Mouse (Mus musculus) forebrain, embryonic 15.5 days (tissue): Measurements from ENCODE around the gene Prdm10. TPM values are rescaled to one million over a fixed set of nuclear protein-coding genes. Genes with fewer than 3 reads are reported as not detected.

Experiments used
- ATAC-seq: fragments of 200-750 bp; cut with Nextera tagmentation; replicated peaks from 2 replicates; pipeline ENCODE4 v1.8.0; 2017; ENCODE audit warnings: mild to moderate bottlenecking, moderate TSS enrichment, moderate library complexity
- H3K27ac ChIP-seq: fragments of 300-500 bp; sonication (generic); replicated peaks from 2 replicates; pipeline ENCODE4 v1.5.1; 2015; ENCODE audit warnings: mild to moderate bottlenecking, inconsistent platforms
- H3K27me3 ChIP-seq: fragments of 300-500 bp; sonication (generic); 2 replicates; pipeline ENCODE4 v1.6.1; 2015; ENCODE audit warnings: inconsistent platforms
- H3K36me3 ChIP-seq: fragments of 300-500 bp; sonication (generic); 2 replicates; pipeline ENCODE4 v1.6.1; 2015; ENCODE audit warnings: mild to moderate bottlenecking, inconsistent platforms
- H3K4me1 ChIP-seq: fragments of 300-500 bp; sonication (generic); 2 replicates; pipeline ENCODE4 v1.6.1; 2015; ENCODE audit warnings: inconsistent platforms
- H3K4me2 ChIP-seq: fragments of 300-500 bp; sonication (generic); replicated peaks from 2 replicates; pipeline ENCODE4 v1.6.1; 2015; ENCODE audit warnings: mild to moderate bottlenecking, inconsistent platforms
- H3K4me3 ChIP-seq: fragments of 300-500 bp; sonication (generic); 2 replicates; pipeline ENCODE4 v1.5.1; 2015; ENCODE audit warnings: mild to moderate bottlenecking, inconsistent platforms
- H3K9ac ChIP-seq: fragments of 300-500 bp; sonication (generic); replicated peaks from 2 replicates; pipeline ENCODE4 v1.6.1; 2015; ENCODE audit warnings: mild to moderate bottlenecking, inconsistent platforms
- H3K9me3 ChIP-seq: fragments of 300-500 bp; sonication (generic); 2 replicates; pipeline ENCODE4 v1.6.1; 2016; ENCODE audit warnings: inconsistent platforms
- WGBS: fragments of 180-500 bp; shearing (Covaris S2); methylation state at CpG from one replicate; pipeline ENCODE4 v1.1.7; 2015; ENCODE audit warnings: mixed read lengths; 5-methylcytosine and 5-hydroxymethylcytosine counted together
- polyA plus RNA-seq: library from polyadenylated mRNA; unstranded; fragments of >200 nt; fragmentation: Nextera tagmentation; extraction: Ambion mirVana; gene quantifications from 2 replicates; pipeline ENCODE4 v1.2.1, GENCODE M21; 2015

Prdm10 gene
- polyA plus RNA-seq, 1 experiment from 2014 or later, result 10.2 TPM

GRCm38 (mm10) chr9:31295311-31295710 lies 15.0 kb downstream of the Prdm10 start:
- 69% methylated on average over 2 of the region's 2 CpGs for whole genome bisulfite sequencing
- Histone ChIP-seq H3K36me3 (no peaks in the 10 kb centered on the region), H3K4me1 (peaks cover 11% of the 10 kb centered on the region), H3K9me3 (no peaks in the 10 kb centered on the region), H3K4me3 (no peak overlapping the region), H3K27me3 (no peaks in the 10 kb centered on the region), H3K4me2 (no peak overlapping the region), H3K9ac (no peak overlapping the region), H3K27ac (no peak overlapping the region)
- ATAC-seq, result no peak

GRCm38 (mm10) chr9:31296293-31296692 lies 16.0 kb downstream of the Prdm10 start:
- Histone ChIP-seq H3K4me1 (0 out of 2 replicates have a peak, but pooled peaks cover 6% of the 10 kb centered on the region), H3K36me3 (no peaks in the 10 kb centered on the region), H3K27ac (peak overlapping the region; percentile 43; the same call in 1 of the 2 replicates), H3K4me3 (no peak overlapping the region), H3K9me3 (no peaks in the 10 kb centered on the region), H3K4me2 (no peak overlapping the region), H3K27me3 (no peaks in the 10 kb centered on the region), H3K9ac (no peak overlapping the region)
- WGBS, result 86% methylated on average over 3 of the region's 3 CpGs
- ATAC-seq, result no peak

- no peaks in the 10 kb centered on the region for H3K36me3 ChIP-seq
- H3K27me3 ChIP-seq, result no peaks in the 10 kb centered on the region
- H3K4me3 ChIP-seq, result no peak overlapping the region
- H3K9me3 ChIP-seq, result no peaks in the 10 kb centered on the region
- H3K4me2 ChIP-seq, result no peak overlapping the region
- ATAC-seq, result no peak
- H3K4me1 ChIP-seq, result 0 out of 2 replicates have a peak, but pooled peaks cover 6% of the 10 kb centered on the region
- no peak overlapping the region for H3K27ac ChIP-seq
- WGBS, result 66% methylated on average over 6 of the region's 6 CpGs
- H3K9ac ChIP-seq, result no peak overlapping the region
Observed at GRCm38 (mm10) chr9:31298751-31299150, 18.4 kb downstream of the Prdm10 start.

DNA sequence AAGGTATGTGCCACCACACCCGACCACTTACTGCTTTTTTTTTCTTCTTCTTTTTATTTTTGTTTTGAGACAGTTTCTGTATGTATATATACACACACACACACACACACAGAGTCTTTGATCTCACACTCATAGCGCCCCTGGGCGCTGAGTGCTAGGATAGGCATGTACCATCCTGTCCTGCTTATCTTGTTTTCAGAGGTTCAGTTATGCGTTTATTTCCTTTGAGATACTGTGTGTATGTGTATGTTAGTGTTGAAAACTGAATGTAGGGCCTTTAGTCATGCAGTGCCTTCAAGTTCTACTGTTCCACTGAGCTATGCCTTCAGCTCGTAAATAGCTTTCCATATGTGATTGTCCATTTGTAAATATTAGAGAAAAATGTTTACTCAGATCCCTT lies 20.2 kb downstream of the Prdm10 start:
- Histone ChIP-seq H3K4me3 (no peak overlapping the region), H3K4me2 (no peak overlapping the region), H3K36me3 (no peaks in the 10 kb centered on the region), H3K27ac (no peak overlapping the region), H3K9ac (no peak overlapping the region), H3K4me1 (peaks cover 10% of the 10 kb centered on the region), H3K27me3 (no peaks in the 10 kb centered on the region), H3K9me3 (no peaks in the 10 kb centered on the region)
- 91% methylated on average over 5 of the region's 5 CpGs for WGBS
- no peak for ATAC-seq

DNA sequence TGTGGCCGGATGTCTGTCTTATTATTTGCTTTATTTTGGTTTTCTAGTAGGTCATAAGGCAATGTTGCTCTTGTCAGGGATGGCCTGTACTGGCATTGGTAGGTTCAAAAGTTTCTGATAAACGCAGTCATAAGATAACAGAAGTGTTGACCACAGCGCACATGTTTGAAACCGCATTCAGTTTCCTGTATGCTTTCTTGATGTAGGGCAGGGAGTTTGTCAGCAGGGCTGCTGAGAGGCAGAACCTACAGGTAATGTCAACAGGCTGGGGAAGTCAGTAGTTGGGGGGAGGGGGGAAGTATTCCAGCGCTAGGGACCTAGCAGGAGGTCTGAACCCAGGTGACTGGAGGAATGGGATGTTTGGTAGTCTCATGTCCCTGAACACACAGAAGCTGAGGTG lies 20.8 kb downstream of the Prdm10 start:
- Histone ChIP-seq H3K27ac (no peak overlapping the region), H3K27me3 (no peaks in the 10 kb centered on the region), H3K36me3 (no peaks in the 10 kb centered on the region), H3K4me1 (peaks cover 15% of the 10 kb centered on the region), H3K4me3 (no peak overlapping the region), H3K4me2 (no peak overlapping the region), H3K9ac (no peak overlapping the region), H3K9me3 (no peaks in the 10 kb centered on the region)
- 84% methylated on average over 5 of the region's 5 CpGs for WGBS
- ATAC-seq, result no peak

DNA sequence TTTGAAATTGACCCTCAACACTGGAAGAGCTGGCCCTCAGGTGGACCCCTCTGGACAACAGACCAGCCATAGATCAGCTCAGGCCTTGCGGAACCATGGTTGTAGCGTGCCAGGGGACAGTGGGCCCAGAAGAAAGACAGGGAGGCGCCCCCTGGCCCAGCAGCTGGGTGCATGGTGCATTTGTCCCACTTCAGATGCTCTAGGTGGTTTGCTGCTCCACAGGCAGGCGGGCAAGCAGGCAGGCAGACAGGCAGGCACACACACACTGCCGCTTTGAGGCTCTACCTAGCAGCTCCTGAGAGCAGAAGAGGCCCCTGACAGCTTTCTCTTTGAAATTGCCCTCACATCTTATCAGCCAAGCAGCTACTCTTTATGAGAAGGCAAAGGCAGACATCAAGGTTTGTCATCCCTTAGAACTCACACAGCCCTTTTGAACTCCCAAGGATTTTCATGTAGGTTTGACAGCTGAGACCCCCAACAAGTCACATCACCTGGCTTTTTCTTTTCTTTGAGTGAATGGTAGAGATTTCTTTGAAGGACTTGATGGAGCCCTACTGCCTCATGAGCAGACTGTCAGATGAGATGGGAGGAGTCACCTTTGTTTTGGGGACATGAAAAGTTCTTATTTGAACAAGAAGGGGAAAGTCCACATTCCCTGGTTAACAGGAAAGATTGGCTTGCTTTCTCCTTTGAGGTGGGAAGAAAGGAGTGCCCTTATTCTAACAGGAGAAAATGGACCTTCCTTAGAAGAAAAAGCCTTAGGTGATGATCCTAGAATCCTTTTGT lies 21.4 kb downstream of the Prdm10 start:
- no peaks in the 10 kb centered on the region for H3K9me3 ChIP-seq
- no peak overlapping the region for H3K4me3 ChIP-seq
- H3K27ac ChIP-seq, result no peak overlapping the region
- no peak overlapping the region for H3K4me2 ChIP-seq
- H3K36me3 ChIP-seq, result no peaks in the 10 kb centered on the region
- WGBS, result 82% methylated on average over 5 of the region's 5 CpGs
- no peak for ATAC-seq
- no peaks in the 10 kb centered on the region for H3K27me3 ChIP-seq
- no peak overlapping the region for H3K9ac ChIP-seq
- H3K4me1 ChIP-seq, result peaks cover 12% of the 10 kb centered on the region

DNA sequence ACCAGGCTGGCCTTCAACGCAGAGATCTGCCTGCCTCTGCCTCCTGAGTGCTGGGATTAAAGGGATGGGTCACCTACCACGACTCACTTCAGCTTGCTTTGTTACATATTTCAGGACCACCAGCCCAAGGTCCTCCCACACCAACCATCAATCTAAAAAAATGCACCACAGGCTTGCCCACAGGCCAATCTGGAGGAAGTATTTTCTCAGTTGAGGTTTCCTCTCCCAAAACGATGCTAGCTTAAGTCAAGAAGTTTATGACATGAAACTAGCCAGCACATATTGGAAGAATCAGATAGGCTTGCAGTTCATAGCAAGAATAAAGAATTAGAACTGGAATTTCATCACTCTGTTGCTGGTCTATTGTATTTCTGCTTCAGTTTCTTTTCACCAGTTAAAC lies 24.0 kb downstream of the Prdm10 start:
- H3K4me2 ChIP-seq, result no peak overlapping the region
- WGBS, result 84% methylated on average over 3 of the region's 3 CpGs
- H3K9ac ChIP-seq, result no peak overlapping the region
- H3K4me3 ChIP-seq, result no peak overlapping the region
- no peaks in the 10 kb centered on the region for H3K36me3 ChIP-seq
- H3K4me1 ChIP-seq, result peaks cover 12% of the 10 kb centered on the region
- no peaks in the 10 kb centered on the region for H3K9me3 ChIP-seq
- H3K27ac ChIP-seq, result no peak overlapping the region
- no peaks in the 10 kb centered on the region for H3K27me3 ChIP-seq
- no peak for ATAC-seq

GRCm38 (mm10) chr9:31305117-31305516 lies 24.8 kb downstream of the Prdm10 start:
- Histone ChIP-seq H3K27me3 (no peaks in the 10 kb centered on the region), H3K36me3 (no peaks in the 10 kb centered on the region), H3K4me1 (peaks cover 12% of the 10 kb centered on the region), H3K4me3 (no peak overlapping the region), H3K9ac (no peak overlapping the region), H3K9me3 (no peaks in the 10 kb centered on the region), H3K4me2 (no peak overlapping the region), H3K27ac (no peak overlapping the region)
- no peak for ATAC-seq
- WGBS, result 64% methylated on average over 5 of the region's 5 CpGs

DNA sequence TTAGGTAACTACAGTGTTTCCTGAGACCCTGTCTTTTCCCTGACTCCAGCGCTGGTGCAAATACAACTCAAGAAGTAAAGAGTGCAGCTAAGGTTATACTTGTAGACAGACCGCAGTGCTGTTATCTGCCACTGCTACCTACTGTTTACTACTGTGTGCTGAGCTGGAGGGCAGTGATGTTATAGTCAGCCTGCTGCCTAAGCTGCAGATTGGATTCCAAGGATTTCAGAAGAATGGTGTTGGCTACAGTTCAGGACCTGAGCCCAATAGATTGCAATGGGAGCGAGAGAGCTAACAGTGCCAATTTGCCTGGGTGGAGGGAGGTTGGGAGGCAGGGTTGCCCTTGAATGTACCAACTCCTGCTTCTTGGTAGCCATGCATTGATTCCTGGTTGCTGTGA lies 25.5 kb downstream of the Prdm10 start:
- H3K4me2 ChIP-seq, result no peak overlapping the region
- no peak overlapping the region for H3K9ac ChIP-seq
- H3K36me3 ChIP-seq, result no peaks in the 10 kb centered on the region
- no peak for ATAC-seq
- H3K4me3 ChIP-seq, result no peak overlapping the region
- H3K9me3 ChIP-seq, result no peaks in the 10 kb centered on the region
- H3K27ac ChIP-seq, result no peak overlapping the region
- WGBS, result 75% methylated on average over 3 of the region's 3 CpGs
- peaks cover 12% of the 10 kb centered on the region for H3K4me1 ChIP-seq
- no peaks in the 10 kb centered on the region for H3K27me3 ChIP-seq

- Histone ChIP-seq H3K9me3 (no peaks in the 10 kb centered on the region), H3K4me3 (no peak overlapping the region), H3K36me3 (no peaks in the 10 kb centered on the region), H3K4me1 (peaks cover 12% of the 10 kb centered on the region), H3K27ac (no peak overlapping the region), H3K27me3 (no peaks in the 10 kb centered on the region), H3K4me2 (no peak overlapping the region), H3K9ac (no peak overlapping the region)
- ATAC-seq, result no peak
- WGBS, result 96% methylated on average over 3 of the region's 3 CpGs
Observed at GRCm38 (mm10) chr9:31307232-31307631, 26.9 kb downstream of the Prdm10 start.

DNA sequence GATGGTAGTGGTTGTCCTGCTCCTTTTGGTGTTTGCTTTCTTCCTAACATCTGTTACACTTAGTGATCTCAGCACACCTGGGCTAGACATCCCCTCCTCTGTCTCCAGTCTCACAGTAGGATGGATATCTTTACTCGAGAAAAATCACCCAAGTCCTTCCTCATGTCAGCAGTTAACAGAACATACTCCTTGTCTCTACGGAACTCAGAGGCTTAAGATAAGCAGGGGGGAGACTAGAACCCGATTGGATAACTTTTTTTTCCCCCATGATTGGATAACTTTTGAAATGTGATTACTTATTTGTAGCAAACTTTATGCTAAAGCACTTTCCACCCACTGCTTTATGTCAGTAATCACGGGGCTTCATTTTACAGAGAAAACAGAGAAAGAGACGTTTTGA lies 28.7 kb downstream of the Prdm10 start:
- H3K36me3 ChIP-seq, result no peaks in the 10 kb centered on the region

DNA sequence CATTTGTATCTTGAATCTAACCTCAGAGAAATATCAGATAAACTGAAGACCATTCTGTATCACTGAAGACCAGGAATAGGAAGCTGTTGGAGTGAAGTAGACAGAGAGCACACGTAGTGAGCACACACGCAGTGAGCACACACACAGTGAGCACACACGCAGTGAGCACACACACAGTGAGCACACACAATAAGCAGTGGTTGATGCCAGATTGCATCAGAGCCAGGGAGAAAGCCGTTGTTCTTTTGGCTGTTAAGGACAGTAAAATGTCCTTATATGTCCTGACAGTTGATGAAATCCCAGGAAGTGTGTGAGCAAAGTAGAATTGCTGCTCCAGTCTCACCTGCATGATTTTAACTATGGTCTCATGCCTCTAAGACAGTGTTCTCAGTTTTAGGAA lies 30.3 kb downstream of the Prdm10 start:
- no peaks in the 10 kb centered on the region for H3K36me3 ChIP-seq
- H3K9me3 ChIP-seq, result no peaks in the 10 kb centered on the region
- H3K4me1 ChIP-seq, result peaks cover 4% of the 10 kb centered on the region
- no peak overlapping the region for H3K4me3 ChIP-seq
- no peak overlapping the region for H3K27ac ChIP-seq
- 82% methylated on average over 4 of the region's 4 CpGs for WGBS
- H3K27me3 ChIP-seq, result no peaks in the 10 kb centered on the region
- H3K9ac ChIP-seq, result no peak overlapping the region
- ATAC-seq, result no peak
- no peak overlapping the region for H3K4me2 ChIP-seq

More for the DNA sequence above, 28.7 kb downstream of the Prdm10 start:
- no peak overlapping the region for H3K27ac ChIP-seq
- H3K9me3 ChIP-seq, result no peaks in the 10 kb centered on the region
- 78% methylated on average over 5 of the region's 5 CpGs for WGBS
- no peak for ATAC-seq
- H3K27me3 ChIP-seq, result no peaks in the 10 kb centered on the region
- peaks cover 12% of the 10 kb centered on the region for H3K4me1 ChIP-seq
- no peak overlapping the region for H3K4me3 ChIP-seq
- H3K4me2 ChIP-seq, result no peak overlapping the region
- H3K9ac ChIP-seq, result no peak overlapping the region

GRCm38 (mm10) chr9:31313876-31314275 lies 33.5 kb downstream of the Prdm10 start:
- Histone ChIP-seq H3K4me1 (0 out of 2 replicates have a peak, but pooled peaks cover 6% of the 10 kb centered on the region), H3K27ac (no peak overlapping the region), H3K9ac (no peak overlapping the region), H3K27me3 (no peaks in the 10 kb centered on the region), H3K36me3 (no peaks in the 10 kb centered on the region), H3K4me2 (no peak overlapping the region), H3K4me3 (no peak overlapping the region), H3K9me3 (no peaks in the 10 kb centered on the region)
- ATAC-seq, result no peak
- WGBS, result 100% methylated on average over 1 of the region's 1 CpGs
